Mouse (Mus musculus): ENCODE results near the gene Uba2. TPM values are rescaled to one million over a fixed set of nuclear protein-coding genes. Genes with fewer than 3 reads are reported as not detected.

Uba2 gene
- polyA plus RNA-seq (2015; fragmentation: Illumina TruSeq; extraction: RNeasy Lipid Tissue Mini Kit (QIAGEN cat#74804); ENCODE audit: low read depth, low replicate concordance), result 122 TPM

GRCm38 (mm10) chr7:34169454-34169853 is at the start of gene Uba2:
Gene Uba2 (minus strand): TSS chr7:34169599.

GRCm38 (mm10) chr7:34196132-34197128 is 27.0 kb upstream of the Uba2 start, which contains the start of gene Pdcd2l:
Gene Pdcd2l (minus strand): TSS chr7:34196661.

GRCm38 (mm10) chr7:34133117-34133762 is 36.2 kb downstream of the Uba2 start, which contains the start of gene Wtip:
Gene Wtip (minus strand): TSS chr7:34133268.

GRCm38 (mm10) chr7:34094911-34095481 is 74.4 kb downstream of the Uba2 start, which contains the start of gene Scgb1b30:
Gene Scgb1b30 (plus strand): TSS chr7:34095431.

Other genes with a start within 250 kb of the Uba2 start
- not detected for gene Scgb2b26, start 224.6 kb downstream of the Uba2 start, polyA plus RNA-seq (2015; fragmentation: Illumina TruSeq; extraction: RNeasy Lipid Tissue Mini Kit (QIAGEN cat#74804); ENCODE audit: low read depth, low replicate concordance)
- not detected for gene Scgb2b27, start 155.7 kb downstream of the Uba2 start, polyA plus RNA-seq (2015; fragmentation: Illumina TruSeq; extraction: RNeasy Lipid Tissue Mini Kit (QIAGEN cat#74804); ENCODE audit: low read depth, low replicate concordance)
- gene Scgb1b27, start 148.1 kb downstream of the Uba2 start, polyA plus RNA-seq (2015; fragmentation: Illumina TruSeq; extraction: RNeasy Lipid Tissue Mini Kit (QIAGEN cat#74804); ENCODE audit: low read depth, low replicate concordance), result not detected
- gene Scgb1b30, start 74.2 kb downstream of the Uba2 start, polyA plus RNA-seq (2015; fragmentation: Illumina TruSeq; extraction: RNeasy Lipid Tissue Mini Kit (QIAGEN cat#74804); ENCODE audit: low read depth, low replicate concordance), result not detected
- 9.7 TPM for gene Wtip, start 36.3 kb downstream of the Uba2 start, polyA plus RNA-seq (2015; fragmentation: Illumina TruSeq; extraction: RNeasy Lipid Tissue Mini Kit (QIAGEN cat#74804); ENCODE audit: low read depth, low replicate concordance)
- 33.6 TPM for gene Pdcd2l, start 27.1 kb upstream of the Uba2 start, polyA plus RNA-seq (2015; fragmentation: Illumina TruSeq; extraction: RNeasy Lipid Tissue Mini Kit (QIAGEN cat#74804); ENCODE audit: low read depth, low replicate concordance)
- gene Gpi1, start 60.7 kb upstream of the Uba2 start, polyA plus RNA-seq (2015; fragmentation: Illumina TruSeq; extraction: RNeasy Lipid Tissue Mini Kit (QIAGEN cat#74804); ENCODE audit: low read depth, low replicate concordance), result 641 TPM
- not detected for gene Gm6096, start 81.4 kb upstream of the Uba2 start, polyA plus RNA-seq (2015; fragmentation: Illumina TruSeq; extraction: RNeasy Lipid Tissue Mini Kit (QIAGEN cat#74804); ENCODE audit: low read depth, low replicate concordance)
- 25.7 TPM for gene 4931406P16Rik, start 144.0 kb upstream of the Uba2 start, polyA plus RNA-seq (2015; fragmentation: Illumina TruSeq; extraction: RNeasy Lipid Tissue Mini Kit (QIAGEN cat#74804); ENCODE audit: low read depth, low replicate concordance)
- gene Lsm14a, start 223.7 kb upstream of the Uba2 start, polyA plus RNA-seq (2015; fragmentation: Illumina TruSeq; extraction: RNeasy Lipid Tissue Mini Kit (QIAGEN cat#74804); ENCODE audit: low read depth, low replicate concordance), result 64.7 TPM